Mouse (Mus musculus): ENCODE results near the gene Stim1. TPM values are rescaled to one million over a fixed set of nuclear protein-coding genes. Genes with fewer than 3 reads are reported as not detected.

Gene Stim1
- total and polyA plus RNA-seq, 3 experiments: 10.2 to 26.6 (median 23.9) TPM

GRCm38 (mm10) chr7:102477377-102477776, 209.8 kb downstream of the Stim1 start:
- no peak overlapping the region for H3K4me3 ChIP-seq (replicated peaks in 1 of 3; ENCODE audit: low read depth in 2 of 3, low read length in 2 of 3, poor library complexity in 1 of 3)

GRCm38 (mm10) chr7:102478425-102478824, 210.8 kb downstream of the Stim1 start:
- DNase-seq (ENCODE audit: extremely low read depth): no peak
- no peak overlapping the region for H3K4me3 ChIP-seq (replicated peaks in 1 of 3; ENCODE audit: low read depth in 2 of 3, low read length in 2 of 3, poor library complexity in 1 of 3)
- H3K9ac ChIP-seq (ENCODE audit: insufficient read depth, low read depth): no peak overlapping the region
- H3K4me2 ChIP-seq (ENCODE audit: insufficient read depth, low read depth, poor library complexity, severe bottlenecking): no peak overlapping the region
- dilution Hi-C loops (cut with MboI; ENCODE audit: extremely low pct_ligation_motif_present, extremely low pct_unique_long_range_greater_than_20kb, low sequenced_read_pairs): no loop called here
- no peaks in the 10 kb centered on the region for H3K9me3 ChIP-seq (replicated peaks; ENCODE audit: low read length)
- no peak overlapping the region for H3K27ac ChIP-seq (ENCODE audit: insufficient read depth, low read depth)
- no peaks in the 10 kb centered on the region for H3K79me2 ChIP-seq (replicated peaks; ENCODE audit: control insufficient read depth, extremely low read depth, insufficient read depth, poor library complexity, severe bottlenecking)
- peaks cover 0 to 39% of the 10 kb centered on the region in 2 experiments for H3K36me3 ChIP-seq (replicated peaks in 1 of 2; ENCODE audit: control insufficient read depth in 1 of 2, insufficient read depth in 1 of 2, low read length in 1 of 2)
- H3K27me3 ChIP-seq (replicated peaks): no peaks in the 10 kb centered on the region
- H3K4me1 ChIP-seq (ENCODE audit: control insufficient read depth in 1 of 2, insufficient read depth in 2 of 2): 0 out of 4 replicates have a peak, but pooled peaks cover 0 to 3% of the 10 kb centered on the region in 2 experiments
- TF ChIP-seq MAFK (IDR thresholded peaks at IDR 0.05; ENCODE audit: insufficient replicate concordance, low read length): no peak
- TF ChIP-seq UBTF (IDR thresholded peaks at IDR 0.05; ENCODE audit: low read depth, low read length): no peak
- no peak for TF ChIP-seq MXI1 (IDR thresholded peaks at IDR 0.05; ENCODE audit: low read depth, low read length)
- no peak for TF ChIP-seq NELFE (IDR thresholded peaks at IDR 0.05; ENCODE audit: low read depth, low read length)
- TF ChIP-seq MAZ (IDR thresholded peaks at IDR 0.05; ENCODE audit: low read depth, low read length): no peak
- no peak for TF ChIP-seq NRF1 (IDR thresholded peaks at IDR 0.05; ENCODE audit: low read depth, low read length)
- no peak for TF ChIP-seq IRF4 (IDR thresholded peaks at IDR 0.05; ENCODE audit: low read depth, low read length)
- TF ChIP-seq USF1 (IDR thresholded peaks at IDR 0.05; ENCODE audit: low read depth, low read length): no peak
- no peak for TF ChIP-seq SMC3 (IDR thresholded peaks at IDR 0.05; ENCODE audit: low read depth, low read length)
- no peak for TF ChIP-seq CHD2 (IDR thresholded peaks at IDR 0.05; ENCODE audit: low read length)
- TF ChIP-seq PAX5 (IDR thresholded peaks at IDR 0.05; ENCODE audit: low read length): no peak
- TF ChIP-seq USF2 (conservative IDR thresholded peaks at IDR 0.05; ENCODE audit: low read depth, low read length): no peak
- no peak for TF ChIP-seq MAX (IDR thresholded peaks at IDR 0.05; ENCODE audit: low read length)
- TF ChIP-seq MYC (IDR thresholded peaks at IDR 0.05; ENCODE audit: low read depth, low read length): no peak
- TF ChIP-seq KAT2A (IDR thresholded peaks at IDR 0.05; ENCODE audit: insufficient replicate concordance, low read length): no peak
- no peak for TF ChIP-seq GABPA (IDR thresholded peaks at IDR 0.05; ENCODE audit: insufficient replicate concordance, low read depth, low read length)
- TF ChIP-seq CTCF (conservative IDR thresholded peaks at IDR 0.05 in 1 of 2, IDR thresholded peaks at IDR 0.05 in 1 of 2; ENCODE audit: low read depth in 2 of 2, low read length in 2 of 2): no peak
- TF ChIP-seq BHLHE40 (IDR thresholded peaks at IDR 0.05; ENCODE audit: low read depth, low read length): no peak
- TF ChIP-seq CHD1 (IDR thresholded peaks at IDR 0.05; ENCODE audit: low read depth, low read length): no peak
- in situ Hi-C loops (cut with MboI; ENCODE audit: low pct_ligation_motif_present, low pct_unique_long_range_greater_than_20kb, low sequenced_read_pairs): no loop called here

More at GRCm38 (mm10) chr7:102477377-102477776, 209.8 kb downstream of the Stim1 start:
- dilution Hi-C loops (cut with MboI; ENCODE audit: extremely low pct_ligation_motif_present, extremely low pct_unique_long_range_greater_than_20kb, low sequenced_read_pairs): no loop called here
- H3K4me1 ChIP-seq (ENCODE audit: control insufficient read depth in 1 of 2, insufficient read depth in 2 of 2): 0 out of 4 replicates have a peak, but pooled peaks cover 0 to 3% of the 10 kb centered on the region in 2 experiments
- DNase-seq (ENCODE audit: extremely low read depth): no peak
- H3K27ac ChIP-seq (ENCODE audit: insufficient read depth, low read depth): no peak overlapping the region
- TF ChIP-seq CTCF (conservative IDR thresholded peaks at IDR 0.05 in 1 of 2, IDR thresholded peaks at IDR 0.05 in 1 of 2; ENCODE audit: low read depth in 2 of 2, low read length in 2 of 2) (0 out of 4 replicates have a peak, but pooled peaks of 1 of the 2 experiments have one; percentile 5), POLR2A (IDR thresholded peaks at IDR 0.05; ENCODE audit: low read depth, low read length) (no peak)
- no peak overlapping the region for H3K4me2 ChIP-seq (ENCODE audit: insufficient read depth, low read depth, poor library complexity, severe bottlenecking)
- H3K36me3 ChIP-seq (replicated peaks in 1 of 2; ENCODE audit: control insufficient read depth in 1 of 2, insufficient read depth in 1 of 2, low read length in 1 of 2): peaks cover 0 to 40% of the 10 kb centered on the region in 2 experiments
- H3K9ac ChIP-seq (ENCODE audit: insufficient read depth, low read depth): no peak overlapping the region
- in situ Hi-C loops (cut with MboI; ENCODE audit: low pct_ligation_motif_present, low pct_unique_long_range_greater_than_20kb, low sequenced_read_pairs): no loop called here
- no peaks in the 10 kb centered on the region for H3K9me3 ChIP-seq (replicated peaks; ENCODE audit: low read length)
- no peaks in the 10 kb centered on the region for H3K79me2 ChIP-seq (replicated peaks; ENCODE audit: control insufficient read depth, extremely low read depth, insufficient read depth, poor library complexity, severe bottlenecking)
- H3K27me3 ChIP-seq (replicated peaks): no peaks in the 10 kb centered on the region

Data from CH12.LX (cell line).